Mouse (Mus musculus) bone marrow macrophage, adult 2 months (primary cell): Measurements from ENCODE around the gene Glce. TPM values are rescaled to one million over a fixed set of nuclear protein-coding genes. Genes with fewer than 3 reads are reported as not detected.
A peak's percentile ranks its signal among the peaks of the same experiment; 100 is the strongest.

ENCODE experiments used
- H3K27ac ChIP-seq: 2 replicates; pipeline ENCODE4 v1.5.1; 2012; ENCODE audit warnings: low read depth, low read length; ENCODE audit not compliant: insufficient read depth
- H3K4me1 ChIP-seq: 2 replicates; pipeline ENCODE4 v1.6.1; 2012; ENCODE audit warnings: low read length; ENCODE audit not compliant: control insufficient read depth, insufficient read depth
- H3K4me3 ChIP-seq: 2 replicates; pipeline ENCODE4 v1.5.1; 2012; ENCODE audit warnings: mild to moderate bottlenecking, low read length, moderate library complexity; ENCODE audit not compliant: insufficient read depth
- CTCF ChIP-seq: IDR thresholded peaks from 2 replicates; pipeline ENCODE4 v1.5.1; 2012; ENCODE audit warnings: low read depth, mild to moderate bottlenecking, low read length, moderate library complexity
- POLR2A ChIP-seq: IDR thresholded peaks from 2 replicates; pipeline ENCODE4 v1.6.1; 2012; ENCODE audit warnings: mild to moderate bottlenecking, low read depth, low read length, borderline replicate concordance
- polyA plus RNA-seq: library from polyadenylated mRNA; stranded (reverse); fragments of >200 nt; gene quantifications from 2 replicates; pipeline ENCODE4 v1.2.4, GENCODE M21; 2012; ENCODE audit not compliant: missing spikeins, insufficient read depth, insufficient read length

Gene Glce
- polyA plus RNA-seq, 1 experiment = 9.8 TPM

DNA sequence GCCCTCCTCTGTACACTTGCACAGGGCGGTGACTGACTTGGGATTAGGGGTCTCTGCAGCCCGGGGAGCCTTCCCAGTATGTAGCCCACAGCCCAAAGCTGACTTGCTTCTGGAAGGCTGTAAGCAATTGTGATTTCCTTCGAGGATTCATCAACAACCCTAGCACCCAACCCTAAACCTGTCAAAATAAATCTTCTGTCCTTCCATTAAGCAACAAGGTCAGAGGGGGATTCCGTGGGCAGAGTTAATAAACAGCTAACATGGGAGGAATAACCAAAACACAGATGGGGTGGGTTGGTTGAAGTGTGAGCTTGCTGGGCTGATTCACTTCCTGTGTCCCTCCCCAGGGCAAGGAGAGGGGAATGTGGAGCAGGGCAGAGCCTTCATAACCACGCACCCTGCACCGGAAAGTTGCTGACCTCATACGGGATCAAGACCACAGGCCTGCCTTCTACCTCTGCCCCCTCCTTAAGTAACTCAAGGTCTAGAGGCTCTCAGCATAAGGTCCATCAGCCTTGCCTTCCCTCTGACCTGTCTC is 100.8 kb downstream of the Glce start:
- TF ChIP-seq CTCF (no peak), POLR2A (no peak)
- Histone ChIP-seq H3K27ac (no peak overlapping the region), H3K4me1 (no peaks in the 10 kb centered on the region; the same call in 1 of the 2 replicates), H3K4me3 (no peak overlapping the region)

DNA sequence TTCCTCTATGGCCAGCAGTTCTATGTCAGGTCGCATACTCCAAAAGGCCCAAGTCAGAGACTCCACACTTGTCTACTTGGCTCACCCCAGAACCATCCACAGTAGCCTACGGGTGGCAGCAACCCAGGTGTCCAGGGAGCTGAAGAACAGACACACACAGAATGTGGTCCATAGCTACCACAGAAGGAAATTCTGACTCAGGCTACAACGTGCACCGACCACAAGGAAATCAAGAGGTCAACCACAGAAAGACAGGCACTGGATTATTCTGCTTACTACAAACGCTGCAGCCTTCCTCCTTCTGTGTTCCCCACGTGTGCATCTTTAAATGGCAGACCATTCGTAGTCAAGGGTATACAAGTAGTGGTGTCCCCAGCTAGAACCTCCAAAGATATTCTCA is 102.2 kb downstream of the Glce start:
- no peaks in the 10 kb centered on the region for H3K4me1 ChIP-seq
- TF ChIP-seq CTCF (no peak), POLR2A (no peak)
- no peak overlapping the region for H3K27ac ChIP-seq
- no peak overlapping the region for H3K4me3 ChIP-seq

DNA sequence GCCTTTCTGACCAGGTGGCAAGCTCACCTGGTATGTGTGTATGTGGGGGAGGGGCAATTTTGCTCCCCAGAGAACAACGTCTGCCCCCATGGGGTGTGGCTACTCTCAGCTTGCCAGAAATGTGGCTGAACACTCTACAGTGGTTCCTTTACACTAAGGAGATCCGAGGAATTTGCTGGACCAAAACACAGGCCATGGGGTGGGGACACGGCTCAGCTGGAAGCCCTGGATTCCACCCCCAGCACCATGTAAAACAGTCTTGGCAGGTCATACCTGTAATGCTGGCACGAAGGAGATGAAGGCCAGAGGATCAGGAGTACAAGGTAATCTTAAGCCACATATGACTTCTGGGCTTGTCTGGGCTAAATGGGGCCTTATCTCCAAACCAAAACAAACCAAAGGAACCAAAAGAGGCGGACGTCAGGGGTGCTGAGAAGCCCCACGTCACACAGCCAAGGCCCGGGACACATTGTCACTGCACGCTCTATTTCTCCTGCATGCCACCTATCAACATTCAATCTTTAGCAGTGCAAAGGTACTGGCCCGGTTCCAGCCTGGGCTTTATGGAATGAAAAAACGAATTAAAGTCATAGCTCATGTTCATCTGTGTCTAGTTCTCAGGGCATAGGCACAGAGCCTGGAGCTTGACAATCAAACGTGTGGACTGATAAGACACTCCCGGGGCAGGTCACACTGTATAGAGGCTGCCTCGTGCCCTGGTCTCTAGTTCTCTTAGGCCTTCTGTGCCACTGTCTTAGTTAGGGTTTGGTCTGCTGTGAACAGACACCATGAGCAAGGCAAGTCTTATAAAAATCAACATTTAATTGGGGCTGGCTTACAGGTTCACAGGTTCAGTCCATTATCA is 104.0 kb downstream of the Glce start:
- no peaks in the 10 kb centered on the region for H3K4me1 ChIP-seq
- TF ChIP-seq CTCF (no peak), POLR2A (no peak)
- no peak overlapping the region for H3K4me3 ChIP-seq
- no peak overlapping the region for H3K27ac ChIP-seq

DNA sequence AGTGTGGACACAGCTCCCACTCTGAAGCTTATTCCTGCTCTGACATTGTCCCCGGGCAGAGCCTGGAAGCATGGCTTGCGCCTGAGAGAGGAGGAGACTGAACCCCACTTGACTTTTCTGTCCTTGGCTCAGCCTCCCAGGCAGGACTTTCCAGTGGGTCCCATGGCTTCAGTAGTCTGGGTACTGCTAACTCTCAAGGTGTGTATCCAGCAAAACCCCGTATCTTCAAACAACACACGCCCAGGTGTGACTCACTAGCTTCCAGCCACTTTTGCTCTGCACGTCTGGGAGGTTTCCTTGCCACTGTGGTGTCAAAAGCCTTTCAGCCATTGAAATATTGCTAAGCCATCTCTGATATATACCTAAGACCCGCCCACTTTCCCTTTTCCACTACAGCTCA is 105.1 kb downstream of the Glce start:
- H3K4me3 ChIP-seq = no peak overlapping the region
- TF ChIP-seq POLR2A (no peak), CTCF (no peak)
- no peak overlapping the region for H3K27ac ChIP-seq
- H3K4me1 ChIP-seq = no peaks in the 10 kb centered on the region

DNA sequence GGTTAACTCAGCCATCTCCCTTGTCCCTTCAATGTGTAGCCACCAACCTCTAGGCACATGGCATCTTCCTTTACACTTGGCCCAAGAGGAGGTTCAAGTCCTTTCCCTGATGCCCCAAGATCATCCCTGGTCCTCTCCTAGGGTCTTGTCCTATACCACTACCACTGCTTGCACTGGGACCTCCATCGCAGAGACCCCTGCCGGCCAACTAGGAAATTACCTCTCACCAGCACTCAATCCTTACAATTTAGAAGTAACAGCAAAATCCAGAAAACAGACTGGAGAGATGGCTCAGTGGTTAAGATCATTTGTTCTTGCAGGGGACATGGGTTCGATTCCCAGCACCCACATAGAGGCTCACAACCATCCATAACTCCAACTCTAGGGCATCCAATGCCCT is 107.0 kb downstream of the Glce start:
- no peak overlapping the region for H3K27ac ChIP-seq
- no peaks in the 10 kb centered on the region for H3K4me1 ChIP-seq
- TF ChIP-seq POLR2A (no peak), CTCF (peak; percentile 34; the same call in 1 of the 2 replicates)
- no peak overlapping the region for H3K4me3 ChIP-seq

DNA sequence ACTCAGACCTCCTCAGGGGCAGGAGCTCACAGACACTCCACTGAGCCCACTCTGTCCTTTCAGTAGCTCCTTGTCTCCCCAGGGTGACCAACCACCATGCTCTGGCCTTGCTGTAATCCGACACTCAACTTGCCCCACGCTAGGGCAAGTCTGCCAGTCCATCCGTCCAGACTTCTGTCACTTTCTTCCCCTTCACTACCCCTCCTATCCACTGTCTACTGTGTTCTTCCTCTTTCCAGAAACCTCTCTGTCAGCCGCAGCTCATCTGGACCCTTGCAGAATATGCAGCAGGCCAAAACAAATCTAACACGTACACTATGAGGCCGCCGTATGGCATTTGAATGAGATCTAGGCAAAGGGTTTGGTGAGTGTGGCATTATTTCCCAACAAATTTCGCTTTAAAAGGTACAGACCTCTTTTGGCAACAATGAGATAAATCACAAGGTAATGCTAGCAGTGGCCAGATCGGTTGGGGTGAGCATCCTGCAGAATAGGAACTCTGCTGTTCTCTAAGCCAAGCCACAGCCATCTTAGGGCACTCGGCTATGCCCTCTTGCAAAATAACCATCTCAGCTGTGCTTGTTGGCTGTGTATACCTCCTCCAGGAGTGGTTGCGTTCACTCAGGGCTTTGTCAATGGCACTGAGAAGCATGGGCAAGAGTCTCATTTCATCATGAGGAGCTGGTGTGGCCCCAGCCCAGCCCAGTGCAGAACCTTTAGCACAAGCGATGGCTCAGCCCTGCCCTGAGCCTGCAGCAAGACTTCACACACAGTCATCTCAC is 108.9 kb downstream of the Glce start:
- Histone ChIP-seq H3K27ac (no peak overlapping the region), H3K4me1 (no peaks in the 10 kb centered on the region), H3K4me3 (no peak overlapping the region)
- no peak for TF ChIP-seq POLR2A
- no peak for TF ChIP-seq CTCF

DNA sequence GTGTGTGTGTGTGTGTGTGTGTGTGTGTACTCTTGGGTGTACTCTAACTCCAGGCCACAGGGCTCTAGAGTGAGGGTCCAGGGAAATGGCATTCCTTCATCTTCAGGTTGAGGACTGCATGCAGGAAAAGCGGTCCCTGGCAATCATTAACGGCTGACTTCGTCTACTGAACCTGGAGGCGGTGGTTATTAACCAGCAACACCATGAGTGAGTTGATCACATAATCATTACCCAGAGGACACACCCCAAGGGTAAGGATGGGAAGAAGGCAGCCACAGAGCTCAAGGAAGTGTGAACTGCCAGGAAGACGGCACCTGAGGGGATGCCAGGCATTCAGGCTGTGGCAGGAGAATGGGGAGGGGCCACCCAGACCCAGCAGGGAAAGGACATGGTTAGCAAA is 114.1 kb downstream of the Glce start:
- no peaks in the 10 kb centered on the region for H3K4me1 ChIP-seq
- no peak for TF ChIP-seq POLR2A
- TF ChIP-seq CTCF = no peak
- H3K27ac ChIP-seq = no peak overlapping the region
- H3K4me3 ChIP-seq = no peak overlapping the region

Other genes starting within 250 kb of the Glce start
- 2,962 and 2,986 TPM in 2 replicates for gene Rplp1, start 208.1 kb downstream of the Glce start, polyA plus RNA-seq
- 90.1 and 111 TPM in 2 replicates for gene Kif23, start 175.9 kb downstream of the Glce start, polyA plus RNA-seq
- gene Paqr5, start 95.8 kb downstream of the Glce start, polyA plus RNA-seq = 0.36 TPM in 1 of 2 replicates, not detected in the other
- not detected in 2 replicates for gene Spesp1, start 159.6 kb upstream of the Glce start, polyA plus RNA-seq
- gene Anp32a, start 218.6 kb upstream of the Glce start, polyA plus RNA-seq = 351 and 354 TPM in 2 replicates